Mouse (Mus musculus) gastrocnemius, postnatal 36 days (tissue): ENCODE measurements around the gene Ppil1. TPM values are rescaled to one million over a fixed set of nuclear protein-coding genes. Genes with fewer than 3 reads are reported as not detected.
"Not testable (repeated sequence)": the region's sequence is repeated elsewhere in the genome, so short reads cannot be mapped to it uniquely, and the experiment has no call there.

Experiments used
- DNase-seq, 2 experiments: peaks; one replicate each; pipeline ENCODE4 v3.0.0; 2022
- intact Hi-C: fragments of 180-260 bp; cut with DNase I; formaldehyde crosslinking; loops from one replicate; pipeline ENCODE4 v1.15.1; 2025
- total RNA-seq, 2 experiments: library from RNA; stranded (reverse); gene quantifications; 2 replicates each; pipeline ENCODE4 v1.2.3; 2021

The Ppil1 gene
- total RNA-seq, 2 experiments from 2014 or later, result 5.9 to 6.0 TPM

- DNase-seq, result no peak
- intact Hi-C loops, result loop anchor here (5.0 kb wide), 1 partner anchor 256 kb away; no protein-coding TSS in a partner anchor
These were observed 7.5 kb downstream of the Ppil1 start for GRCm38 (mm10) chr17:29256507-29256906.

DNA sequence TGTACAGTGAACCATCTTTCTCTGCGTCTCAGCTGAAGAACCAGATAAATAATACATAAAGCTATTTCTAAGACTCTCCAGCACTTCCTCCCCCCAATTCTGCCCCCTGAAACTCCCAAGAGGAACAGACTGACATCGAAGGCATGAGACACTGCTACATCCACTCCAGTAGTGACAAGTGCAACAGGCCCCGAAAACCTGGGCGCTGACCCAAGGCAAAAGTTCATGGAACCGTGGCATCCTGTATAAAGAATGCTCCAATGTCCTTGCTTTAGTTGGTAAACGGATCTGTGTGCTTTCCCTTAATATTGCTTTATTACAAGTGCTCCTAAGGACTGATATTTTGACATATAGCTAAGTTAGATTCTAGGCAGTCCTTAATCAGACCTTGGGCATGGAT lies 9.2 kb downstream of the Ppil1 start:
- not testable (repeated sequence) for DNase-seq
- intact Hi-C loops, result loop anchor here (5.0 kb wide), 1 partner anchor 258 kb away; no protein-coding TSS in a partner anchor

GRCm38 (mm10) chr17:29253684-29254083 lies 10.3 kb downstream of the Ppil1 start:
- no peak for DNase-seq
- intact Hi-C loops, result no loop called here

- intact Hi-C loops, result no loop called here
- DNase-seq, result no peak
These were observed 10.8 kb downstream of the Ppil1 start for GRCm38 (mm10) chr17:29253236-29253635.

GRCm38 (mm10) chr17:29251608-29252390 lies 12.2 kb downstream of the Ppil1 start:
- no peak for DNase-seq

GRCm38 (mm10) chr17:29251006-29251405 lies 13.0 kb downstream of the Ppil1 start:
- intact Hi-C loops, DNase-seq: not testable (repeated sequence)

More at GRCm38 (mm10) chr17:29251608-29252390, 12.2 kb downstream of the Ppil1 start:
- intact Hi-C loops, result no loop called here

DNA sequence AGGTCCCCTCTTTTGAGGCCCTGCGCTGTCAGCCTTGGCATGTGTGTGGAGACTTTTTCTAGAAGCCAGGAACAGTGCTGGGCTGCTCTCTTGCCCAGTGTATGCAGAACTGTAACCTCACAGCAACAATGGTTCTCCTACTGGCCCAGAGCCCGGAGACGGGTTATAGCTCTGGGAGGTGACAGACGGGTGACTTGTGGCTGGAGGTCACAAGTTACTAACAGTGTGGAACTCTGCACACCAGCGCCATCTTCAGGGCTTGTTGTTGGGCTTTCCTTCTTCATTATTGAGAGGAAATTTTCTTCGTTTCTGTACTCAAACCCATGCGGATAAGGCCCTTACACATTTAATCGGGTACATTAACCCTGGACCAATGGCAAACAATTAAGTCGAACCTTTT lies 14.5 kb downstream of the Ppil1 start:
- intact Hi-C loops, result loop anchor here (2.0 to 5.0 kb wide), 2 partner anchors 75 to 202 kb away; no protein-coding TSS in a partner anchor
- no peak for DNase-seq

DNA sequence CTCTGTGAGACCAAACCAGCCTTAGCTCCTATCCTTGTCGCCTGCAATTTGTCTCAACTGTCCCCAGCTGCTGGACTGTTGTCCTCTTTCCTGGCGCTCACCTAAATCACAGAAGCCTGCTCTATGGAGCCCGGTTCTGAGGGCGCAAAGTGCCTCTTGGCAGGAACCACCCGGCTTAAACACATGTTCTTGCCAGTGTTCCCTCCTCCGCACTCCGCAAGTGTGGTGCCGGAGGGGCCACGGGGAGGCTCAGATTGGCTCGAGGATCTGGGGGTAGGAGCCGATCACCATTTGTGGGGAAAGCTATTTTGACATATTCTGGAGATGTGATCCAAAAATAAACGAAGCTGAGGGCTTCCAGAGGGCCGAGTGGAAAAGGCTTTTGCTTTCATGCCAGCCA lies 16.1 kb downstream of the Ppil1 start:
- no peak for DNase-seq
- intact Hi-C loops, result loop anchor here (2.0 to 5.0 kb wide), 2 partner anchors 73 to 201 kb away; no protein-coding TSS in a partner anchor

GRCm38 (mm10) chr17:29246602-29247001 lies 17.4 kb downstream of the Ppil1 start:
- DNase-seq, result no peak
- intact Hi-C loops, result loop anchor here (5.0 kb wide), 1 partner anchor 199 kb away; no protein-coding TSS in a partner anchor

- DNase-seq, result no peak
- intact Hi-C loops, result loop anchor here (5.0 kb wide), 1 partner anchor 198 kb away; no protein-coding TSS in a partner anchor
These were observed 18.3 kb downstream of the Ppil1 start for GRCm38 (mm10) chr17:29245725-29246124.

- intact Hi-C loops, result loop anchor here (5.0 kb wide), 1 partner anchor 198 kb away; no protein-coding TSS in a partner anchor
- no peak for DNase-seq
These were observed 19.1 kb downstream of the Ppil1 start for GRCm38 (mm10) chr17:29244912-29245311.

DNA sequence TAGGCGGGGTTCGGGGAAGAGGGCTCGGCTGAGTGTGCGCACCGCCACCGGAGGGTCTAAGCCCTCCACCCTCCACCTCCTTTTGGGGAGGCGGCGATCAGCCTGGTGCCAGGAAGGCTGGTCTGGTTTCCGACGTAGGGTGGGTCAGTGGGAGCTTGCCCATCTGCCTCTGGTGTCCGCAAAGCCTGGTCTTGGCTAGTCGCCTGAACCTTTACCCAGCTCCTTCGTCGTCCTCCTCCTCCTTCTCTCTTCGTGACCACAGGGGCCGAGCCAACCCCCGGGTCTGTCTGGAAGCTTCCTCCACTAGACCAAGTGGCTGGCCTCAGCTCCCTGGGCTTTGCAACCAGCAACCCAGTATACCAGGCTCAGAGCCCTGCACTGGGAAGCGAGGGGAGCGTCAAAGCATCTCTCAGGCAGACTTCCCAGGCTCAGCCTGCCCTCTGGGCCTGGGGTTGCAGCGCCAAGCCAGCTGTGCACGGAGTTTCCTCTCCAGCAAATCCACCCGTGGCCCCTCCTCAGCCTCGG lies 25.5 kb downstream of the Ppil1 start:
- intact Hi-C loops, result no loop called here
- no peak for DNase-seq

GRCm38 (mm10) chr17:29237772-29238420 lies 26.1 kb downstream of the Ppil1 start, which contains the start of gene Cpne5:
TSS of gene Cpne5 (minus strand) at chr17:29238167.
- DNase-seq, result no peak
- intact Hi-C loops, result no loop called here

- intact Hi-C loops, result no loop called here
- no peak for DNase-seq
These were observed 26.7 kb downstream of the Ppil1 start for GRCm38 (mm10) chr17:29237267-29237771.

DNA sequence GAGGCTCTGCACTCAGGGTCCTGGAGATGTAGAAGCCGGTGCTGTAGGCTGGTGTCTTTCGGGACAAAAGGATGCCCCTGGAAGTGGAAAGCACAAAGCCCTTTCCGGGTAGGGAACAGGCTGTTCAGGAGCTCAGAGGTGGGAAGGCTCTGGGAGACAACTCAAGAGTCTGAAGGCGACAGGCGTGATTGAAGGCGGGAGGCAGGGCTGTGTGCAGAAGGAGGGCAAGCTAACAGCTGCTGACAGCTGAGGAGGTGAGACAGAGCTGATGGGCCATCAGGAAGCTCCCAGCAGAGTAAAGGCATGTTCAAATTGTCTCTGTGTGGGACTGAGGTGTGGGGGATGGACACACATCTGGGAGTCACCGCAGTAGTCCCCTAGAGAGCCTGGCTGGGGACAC lies 27.9 kb downstream of the Ppil1 start:
- no peak for DNase-seq
- intact Hi-C loops, result no loop called here

DNA sequence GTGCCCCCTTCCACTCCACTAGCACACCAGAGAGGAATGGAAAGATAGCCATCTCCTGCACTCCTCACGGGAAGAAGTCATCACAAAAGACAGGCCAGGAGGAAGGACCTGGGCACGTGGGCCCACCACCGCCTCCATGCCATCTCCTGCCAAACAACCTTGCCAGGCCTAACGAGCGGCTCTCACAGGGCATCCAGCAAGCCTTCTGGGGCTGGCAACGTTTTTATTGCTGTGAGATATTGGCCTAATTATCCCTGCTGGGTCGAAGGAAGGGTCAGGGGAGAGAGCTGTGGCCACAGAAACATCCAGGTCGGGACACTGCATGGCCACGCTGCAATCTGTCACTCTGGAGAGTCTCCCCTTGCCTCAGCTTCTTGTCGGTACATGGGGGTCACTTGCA lies 32.9 kb downstream of the Ppil1 start:
- no peak for DNase-seq
- intact Hi-C loops, result no loop called here

DNA sequence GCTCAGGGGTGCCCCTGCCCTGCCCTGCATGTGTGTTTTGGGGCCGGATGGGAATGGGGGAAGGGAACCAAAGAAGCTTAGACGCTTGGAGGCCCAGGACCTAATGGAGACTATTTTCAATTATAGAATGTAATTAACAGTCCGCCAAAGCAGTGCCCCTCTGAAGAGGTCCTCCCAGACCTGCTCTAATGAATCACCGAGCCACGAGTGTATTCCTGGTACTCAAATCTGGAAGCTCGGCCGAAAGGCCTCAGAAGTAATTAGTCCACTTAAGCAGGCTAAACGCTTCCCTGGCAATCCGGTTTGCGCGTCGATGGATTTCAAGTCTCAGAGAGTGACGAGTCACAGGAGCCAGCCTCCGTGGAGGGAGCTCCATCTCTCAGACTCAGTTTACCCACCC lies 43.4 kb downstream of the Ppil1 start:
- intact Hi-C loops, result no loop called here
- DNase-seq, result no peak

DNA sequence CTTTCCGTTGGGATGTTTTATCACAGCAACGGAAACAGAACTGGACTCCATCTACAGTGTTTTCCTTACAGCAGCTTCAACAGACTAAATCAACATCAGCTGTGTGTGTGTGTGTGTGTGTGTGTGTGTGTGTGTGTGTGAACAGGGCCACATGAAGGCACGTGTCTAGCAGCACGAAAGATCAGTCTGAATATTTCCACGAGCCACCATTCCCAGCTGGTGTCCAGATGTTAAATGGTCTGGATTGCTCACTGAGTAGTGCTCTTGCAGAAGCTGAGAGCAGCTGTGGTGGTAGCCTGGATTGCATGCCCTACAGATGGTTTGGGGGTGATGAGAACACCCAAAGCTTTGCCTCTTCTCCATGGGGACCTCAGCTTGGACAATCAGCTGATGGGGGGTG lies 46.0 kb downstream of the Ppil1 start:
- no peak for DNase-seq
- intact Hi-C loops, result no loop called here

DNA sequence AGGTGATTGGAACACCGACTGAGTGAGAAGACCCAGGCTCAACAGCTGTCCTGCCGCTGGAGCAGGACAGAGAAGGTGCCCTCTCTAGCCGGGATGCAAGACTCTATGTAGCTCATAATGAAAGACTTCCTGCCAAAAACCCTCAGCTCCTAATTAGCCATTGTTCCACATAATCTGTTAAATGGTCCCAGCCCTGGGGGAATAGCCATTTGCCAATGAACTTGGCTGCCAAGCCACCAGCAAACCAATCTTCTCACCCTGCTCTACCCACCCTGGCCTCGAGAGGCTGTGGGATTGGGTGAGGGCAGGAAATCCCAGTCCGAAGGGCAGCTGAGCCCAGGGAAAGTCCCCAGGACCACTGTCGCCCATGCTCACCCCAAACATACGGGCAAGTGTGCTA lies 47.9 kb downstream of the Ppil1 start:
- intact Hi-C loops, result no loop called here

DNA sequence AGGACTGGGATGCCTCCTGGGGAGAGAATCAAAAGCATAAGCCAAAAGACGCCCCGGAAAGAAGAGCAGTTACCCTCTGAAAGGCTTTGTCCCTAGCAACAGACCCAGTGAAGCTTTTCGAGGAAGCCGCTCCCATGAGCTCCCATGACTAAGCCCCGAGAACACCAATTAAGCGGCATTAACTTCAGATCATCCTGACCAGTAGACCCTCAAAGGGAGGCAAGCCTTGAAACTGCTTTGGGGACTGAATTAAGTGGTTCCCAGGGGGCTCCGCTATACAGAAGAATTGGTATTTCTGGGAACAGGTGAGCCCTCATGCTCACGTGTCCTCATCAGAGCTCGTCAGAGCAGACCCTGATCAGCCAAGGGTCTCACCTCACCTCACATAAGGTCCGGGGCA lies 49.3 kb downstream of the Ppil1 start:
- DNase-seq, result no peak
- intact Hi-C loops, result no loop called here

More for the DNA sequence above, 47.9 kb downstream of the Ppil1 start:
- no peak for DNase-seq

DNA sequence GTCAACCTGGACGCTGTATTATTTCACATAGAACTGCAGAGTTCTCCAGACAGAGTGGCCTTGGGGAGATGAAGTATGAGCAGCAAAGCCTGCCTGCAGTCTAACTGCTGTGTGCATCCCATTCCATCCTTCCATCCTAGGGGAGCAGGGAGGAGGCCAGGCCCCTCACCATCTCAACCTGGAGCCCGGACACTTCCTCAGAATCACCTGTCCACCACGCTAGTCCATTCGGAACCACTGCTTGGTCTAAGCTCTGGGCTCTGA lies 49.9 kb downstream of the Ppil1 start:
- intact Hi-C loops, result no loop called here

More for the DNA sequence above, 49.9 kb downstream of the Ppil1 start:
- DNase-seq, result no peak
